Mouse (Mus musculus) forebrain, embryonic 16.5 days (tissue): Measurements from ENCODE around the gene Hist1h2ak. TPM values are rescaled to one million over a fixed set of nuclear protein-coding genes. Genes with fewer than 3 reads are reported as not detected.

Experiments
- ATAC-seq: fragments of 200-750 bp; cut with Nextera tagmentation; 2 replicates; pipeline ENCODE4 v1.8.0; 2017; ENCODE audit warnings: mild to moderate bottlenecking, moderate library complexity
- H3K27ac ChIP-seq: fragments of 300-500 bp; sonication (generic); 2 replicates; pipeline ENCODE4 v1.5.1; 2014; ENCODE audit warnings: low read length, control low read depth
- H3K27me3 ChIP-seq: fragments of 300-500 bp; sonication (generic); replicated peaks from 2 replicates; pipeline ENCODE4 v1.6.1; 2014; ENCODE audit warnings: low read length; ENCODE audit not compliant: control insufficient read depth, insufficient read depth
- H3K36me3 ChIP-seq: fragments of 300-500 bp; sonication (generic); 2 replicates; pipeline ENCODE4 v1.6.1; 2014; ENCODE audit not compliant: control insufficient read depth, insufficient read depth
- H3K4me1 ChIP-seq: fragments of 300-500 bp; sonication (generic); replicated peaks from 2 replicates; pipeline ENCODE4 v1.6.1; 2014; ENCODE audit warnings: low read length; ENCODE audit not compliant: control insufficient read depth, insufficient read depth
- H3K4me2 ChIP-seq: fragments of 300-500 bp; sonication (generic); 2 replicates; pipeline ENCODE4 v1.6.1; 2014; ENCODE audit warnings: mild to moderate bottlenecking, low read length, control low read depth
- H3K4me3 ChIP-seq: fragments of 300-500 bp; sonication (generic); replicated peaks from 2 replicates; pipeline ENCODE4 v1.5.1; 2014; ENCODE audit warnings: mild to moderate bottlenecking, low read length, control low read depth
- H3K9ac ChIP-seq: fragments of 300-500 bp; sonication (generic); replicated peaks from 2 replicates; pipeline ENCODE4 v1.6.1; 2014; ENCODE audit warnings: low read depth, low read length, control low read depth
- H3K9me3 ChIP-seq: fragments of 300-500 bp; sonication (generic); 2 replicates; pipeline ENCODE4 v1.6.1; 2016; ENCODE audit warnings: low read length; ENCODE audit not compliant: control insufficient read depth
- WGBS: fragments of 180-500 bp; shearing (Covaris S2); extraction: QIAGEN DNeasy Blood & Tissue Kit; methylation state at CpG from one replicate; pipeline ENCODE4 v1.1.7; 2014; 5-methylcytosine and 5-hydroxymethylcytosine counted together
- microRNA-seq: library from miRNA; unstranded; fragments of <30 nt; microRNA quantifications from one replicate; pipeline ENCODE4, GENCODE M21; 2017
- polyA plus RNA-seq: library from polyadenylated mRNA; unstranded; fragments of >200 nt; fragmentation: Nextera tagmentation; extraction: Ambion mirVana; gene quantifications from 2 replicates; pipeline ENCODE4 v1.2.1, GENCODE M21; 2015

Gene Hist1h2ak
- polyA plus RNA-seq, 1 experiment from 2014 or later = 12.3 TPM

- Histone ChIP-seq H3K9ac (peak overlapping the region; percentile 55), H3K4me1 (peaks cover 23% of the 10 kb centered on the region), H3K27me3 (no peaks in the 10 kb centered on the region), H3K4me2 (peak overlapping the region; percentile 70), H3K9me3 (no peaks in the 10 kb centered on the region), H3K27ac (peak overlapping the region; percentile 79), H3K36me3 (no peaks in the 10 kb centered on the region), H3K4me3 (peak overlapping the region; percentile 42)
- under 1% methylated on average over 22 of the region's 22 CpGs for WGBS
- no peak for ATAC-seq
Measured at GRCm38 (mm10) chr13:21715131-21715863, 38.3 kb downstream of the Hist1h2ak start.

- no peak for ATAC-seq
- Histone ChIP-seq H3K27ac (peak overlapping the region; percentile 79; the same call in 1 of the 2 replicates), H3K9me3 (no peaks in the 10 kb centered on the region), H3K4me1 (peaks cover 23% of the 10 kb centered on the region), H3K9ac (peak overlapping the region; percentile 55; the same call in 1 of the 2 replicates), H3K36me3 (no peaks in the 10 kb centered on the region), H3K27me3 (no peaks in the 10 kb centered on the region), H3K4me2 (peak overlapping the region; percentile 70), H3K4me3 (peak overlapping the region; percentile 42)
- under 1% methylated on average over 7 of the region's 7 CpGs for WGBS
Measured at GRCm38 (mm10) chr13:21714725-21715124, 38.9 kb downstream of the Hist1h2ak start.

DNA sequence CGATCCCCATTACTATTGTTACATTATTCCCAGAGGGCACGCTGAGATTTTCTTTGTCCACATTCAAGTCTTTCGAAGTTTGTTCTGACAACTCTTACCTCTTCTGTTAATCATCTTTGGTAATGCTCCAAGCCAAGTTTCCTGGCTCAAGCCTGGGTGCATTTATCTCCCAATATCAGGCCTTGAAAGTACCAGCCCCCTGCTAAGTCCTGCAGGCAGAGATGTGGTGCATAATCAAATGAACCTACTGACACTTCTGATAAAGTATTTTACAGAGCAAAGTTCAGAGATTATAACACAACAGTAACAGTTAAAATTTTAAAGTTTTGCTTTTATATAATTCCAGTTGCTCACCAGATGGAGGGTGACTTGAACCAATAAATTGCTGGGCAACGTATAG is 41.9 kb downstream of the Hist1h2ak start:
- no peak overlapping the region for H3K9ac ChIP-seq
- H3K4me1 ChIP-seq = peaks cover 11% of the 10 kb centered on the region
- 17% methylated on average over 4 of the region's 4 CpGs for WGBS
- H3K9me3 ChIP-seq = no peaks in the 10 kb centered on the region
- peak overlapping the region; percentile 72 for H3K4me2 ChIP-seq
- H3K4me3 ChIP-seq = peak overlapping the region; percentile 50
- ATAC-seq = no peak
- H3K36me3 ChIP-seq = no peaks in the 10 kb centered on the region
- H3K27me3 ChIP-seq = no peaks in the 10 kb centered on the region
- no peak overlapping the region for H3K27ac ChIP-seq

DNA sequence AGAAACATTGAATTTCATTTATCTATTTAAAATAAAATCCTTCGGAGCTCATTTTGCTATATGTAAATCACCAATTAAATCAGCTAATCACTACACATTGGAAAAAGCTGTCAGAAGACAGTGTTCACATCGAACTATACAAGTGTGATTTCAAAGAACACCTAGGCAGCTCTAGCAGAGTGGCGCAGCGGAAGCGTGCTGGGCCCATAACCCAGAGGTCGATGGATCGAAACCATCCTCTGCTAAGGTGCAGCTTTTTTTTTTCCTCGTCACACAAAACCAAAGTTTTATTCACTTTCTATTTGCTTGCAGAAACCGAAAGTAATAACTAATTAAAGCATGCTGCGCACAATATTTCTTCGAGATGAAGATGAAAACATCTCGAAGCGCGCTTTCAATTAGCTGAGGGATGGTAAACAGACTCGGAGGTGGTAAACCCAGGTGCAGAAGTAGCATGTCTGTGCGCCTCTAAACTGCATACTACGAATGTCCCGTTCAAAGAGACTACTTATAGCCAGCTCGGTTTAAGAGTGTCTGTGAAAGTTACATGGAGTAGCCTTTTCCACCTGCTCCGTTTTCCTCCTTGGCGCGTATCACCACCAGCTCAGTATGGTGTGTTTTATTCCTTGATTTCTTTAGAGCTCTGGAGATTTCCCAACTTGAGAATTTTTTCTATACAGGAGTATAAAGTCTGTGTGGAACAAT is 42.7 kb downstream of the Hist1h2ak start:
- Histone ChIP-seq H3K4me1 (peaks cover 11% of the 10 kb centered on the region), H3K4me3 (peak overlapping the region; percentile 50), H3K36me3 (no peaks in the 10 kb centered on the region), H3K27ac (no peak overlapping the region), H3K27me3 (no peaks in the 10 kb centered on the region), H3K9me3 (no peaks in the 10 kb centered on the region), H3K9ac (peak overlapping the region; percentile 41), H3K4me2 (peak overlapping the region; percentile 72)
- 2% methylated on average over 22 of the region's 22 CpGs for WGBS
- ATAC-seq = peak; percentile 85

DNA sequence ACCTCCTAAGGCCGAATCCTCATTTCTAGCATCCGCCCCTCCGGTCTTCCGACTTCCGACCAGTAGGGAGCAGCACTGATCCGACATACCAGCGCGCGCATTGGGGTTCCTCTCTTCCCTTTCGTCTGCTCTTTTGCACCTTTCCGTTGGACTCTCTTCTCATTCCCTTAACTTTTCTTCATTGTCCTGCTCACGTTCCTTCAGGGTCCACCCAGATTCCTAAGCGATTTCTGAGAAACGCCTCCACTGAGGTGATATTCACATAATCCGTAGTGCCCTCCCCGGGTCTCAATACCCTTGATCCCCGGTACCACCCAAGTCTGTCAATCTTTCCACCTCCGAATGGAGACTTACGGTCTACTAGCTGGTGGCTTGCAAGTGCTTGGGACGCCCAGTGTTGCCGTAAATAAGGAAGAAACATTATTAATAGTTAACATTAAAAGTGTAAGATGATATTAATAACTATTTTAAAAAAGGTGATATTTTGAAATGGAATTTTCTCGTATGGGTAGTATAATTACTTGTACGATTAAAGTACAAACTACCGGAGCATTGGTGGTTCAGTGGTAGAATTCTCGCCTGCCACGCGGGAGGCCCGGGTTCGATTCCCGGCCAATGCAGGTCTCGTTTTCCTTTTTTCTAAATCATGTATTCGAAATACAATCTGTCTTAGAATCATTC is 43.5 kb downstream of the Hist1h2ak start:
- peak overlapping the region; percentile 58 for H3K9ac ChIP-seq
- ATAC-seq = peak; percentile 85
- peak overlapping the region; percentile 78 for H3K4me3 ChIP-seq
- peak overlapping the region; percentile 50 for H3K4me2 ChIP-seq
- no peaks in the 10 kb centered on the region for H3K27me3 ChIP-seq
- no peaks in the 10 kb centered on the region for H3K9me3 ChIP-seq
- H3K27ac ChIP-seq = peak overlapping the region; percentile 84
- peaks cover 7% of the 10 kb centered on the region for H3K4me1 ChIP-seq
- H3K36me3 ChIP-seq = no peaks in the 10 kb centered on the region
- WGBS = under 1% methylated on average over 32 of the region's 32 CpGs

DNA sequence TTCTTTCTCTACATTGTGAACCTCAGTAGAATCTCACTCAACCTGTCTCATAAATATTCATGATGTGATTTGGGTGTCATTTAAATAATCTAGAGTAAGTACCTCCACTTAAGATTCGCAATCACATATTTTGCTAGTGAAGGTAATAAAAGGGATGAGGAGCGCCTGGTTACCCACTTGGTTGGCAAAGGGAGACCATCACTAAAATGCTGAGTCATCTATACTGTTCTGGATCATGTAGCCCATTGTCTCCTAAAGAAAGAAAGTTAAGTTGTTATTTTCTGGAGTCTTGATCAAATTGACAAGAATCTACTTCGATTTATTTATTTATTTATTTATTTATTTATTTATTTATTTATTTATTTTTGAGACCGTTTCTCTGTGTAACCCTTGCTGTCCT is 47.0 kb downstream of the Hist1h2ak start:
- 77% methylated on average over 4 of the region's 4 CpGs for WGBS
- Histone ChIP-seq H3K27me3 (no peaks in the 10 kb centered on the region), H3K36me3 (no peaks in the 10 kb centered on the region), H3K27ac (no peak overlapping the region), H3K4me2 (no peak overlapping the region), H3K4me1 (0 out of 2 replicates have a peak, but pooled peaks cover 3% of the 10 kb centered on the region), H3K9ac (no peak overlapping the region), H3K9me3 (no peaks in the 10 kb centered on the region), H3K4me3 (no peak overlapping the region)
- no peak for ATAC-seq

Small RNA genes lying within 50 kb of the gene (microRNA-seq; reads per million reads assigned to microRNA genes)
- not detected for gene Gm44346
- not detected for gene Gm44357
- gene Gm44367 = not detected
- gene Gm44454 = not detected

Other genes starting within 250 kb of the Hist1h2ak start
- 6.9 and 8.0 TPM in 2 replicates for gene Zkscan8, start 222.7 kb downstream of the Hist1h2ak start, polyA plus RNA-seq
- 0.15 and 0.29 TPM in 2 replicates for gene Olfr1366, start 211.0 kb downstream of the Hist1h2ak start, polyA plus RNA-seq
- gene Olfr1535, start 193.9 kb downstream of the Hist1h2ak start, polyA plus RNA-seq = 0.07 TPM in 1 of 2 replicates, not detected in the other
- not detected in 2 replicates for gene Olfr1364, start 172.1 kb downstream of the Hist1h2ak start, polyA plus RNA-seq
- gene Olfr1362, start 139.8 kb downstream of the Hist1h2ak start, polyA plus RNA-seq = not detected in 2 replicates
- gene Olfr11, start 111.3 kb downstream of the Hist1h2ak start, polyA plus RNA-seq = 0.06 TPM in 1 of 2 replicates, not detected in the other
- gene Olfr1361, start 90.4 kb downstream of the Hist1h2ak start, polyA plus RNA-seq = not detected in 2 replicates
- not detected in 2 replicates for gene Olfr1360, start 76.4 kb downstream of the Hist1h2ak start, polyA plus RNA-seq
- not detected in 2 replicates for gene Olfr1359, start 55.7 kb downstream of the Hist1h2ak start, polyA plus RNA-seq
- gene Hist1h2bl, start 37.7 kb downstream of the Hist1h2ak start, polyA plus RNA-seq = 1.9 TPM in 1 of 2 replicates, not detected in the other
- 12.5 and 20.8 TPM in 2 replicates for gene Hist1h2ai, start 37.4 kb downstream of the Hist1h2ak start, polyA plus RNA-seq
- gene Hist1h3h, start 36.2 kb downstream of the Hist1h2ak start, polyA plus RNA-seq = 2.2 and 3.7 TPM in 2 replicates
- gene Hist1h2bm, start 31.8 kb downstream of the Hist1h2ak start, polyA plus RNA-seq = 1.2 and 2.2 TPM in 2 replicates
- gene Hist1h4j, start 18.8 kb downstream of the Hist1h2ak start, polyA plus RNA-seq = 0.94 and 1.2 TPM in 2 replicates
- 1.5 and 1.6 TPM in 2 replicates for gene Hist1h4k, start 3.3 kb downstream of the Hist1h2ak start, polyA plus RNA-seq
- gene Hist1h2bn, start 296 bp upstream of the Hist1h2ak start, polyA plus RNA-seq = 0.85 and 2.3 TPM in 2 replicates
- 6.5 and 7.8 TPM in 2 replicates for gene Hist1h1b, start 26.8 kb upstream of the Hist1h2ak start, polyA plus RNA-seq
- gene Hist1h3i, start 29.5 kb upstream of the Hist1h2ak start, polyA plus RNA-seq = 49.1 and 60.2 TPM in 2 replicates
- gene Hist1h2an, start 33.4 kb upstream of the Hist1h2ak start, polyA plus RNA-seq = 1.7 TPM in 1 of 2 replicates, not detected in the other
- gene Hist1h2bp, start 33.6 kb upstream of the Hist1h2ak start, polyA plus RNA-seq = 2.0 TPM in 1 of 2 replicates, not detected in the other
- 7.9 and 8.0 TPM in 2 replicates for gene Hist1h2bq, start 56.4 kb upstream of the Hist1h2ak start, polyA plus RNA-seq
- not detected in 2 replicates for gene Hist1h2ao, start 56.6 kb upstream of the Hist1h2ak start, polyA plus RNA-seq
- not detected in 2 replicates for gene Hist1h4m, start 57.9 kb upstream of the Hist1h2ak start, polyA plus RNA-seq
- 5.9 and 6.4 TPM in 2 replicates for gene Hist1h4n, start 78.4 kb upstream of the Hist1h2ak start, polyA plus RNA-seq
- 1,189 and 1,296 TPM in 2 replicates for gene Hist1h2ap, start 79.7 kb upstream of the Hist1h2ak start, polyA plus RNA-seq
- gene Hist1h2br, start 79.9 kb upstream of the Hist1h2ak start, polyA plus RNA-seq = 7.8 and 8.3 TPM in 2 replicates
- 24.8 and 25.7 TPM in 2 replicates for gene Zfp184, start 191.3 kb upstream of the Hist1h2ak start, polyA plus RNA-seq
- not detected in 2 replicates for gene Pom121l2, start 227.4 kb upstream of the Hist1h2ak start, polyA plus RNA-seq